Mouse (Mus musculus) limb, embryonic 14.5 days (tissue): ENCODE data around the gene Nsf. TPM values are rescaled to one million over a fixed set of nuclear protein-coding genes. Genes with fewer than 3 reads are reported as not detected.

ENCODE experiments used
- ATAC-seq: fragments of 200-750 bp; cut with Nextera tagmentation; 2 replicates; pipeline ENCODE4 v1.8.0; 2017; ENCODE audit warnings: low read depth, moderate number of reproducible peaks, moderate TSS enrichment; ENCODE audit not compliant: low FRiP score
- DNase-seq: peaks from one replicate; pipeline ENCODE4 v3.0.0-alpha.2; 2015; ENCODE audit warnings: low spot score
- H3K27ac ChIP-seq: fragments of 300-500 bp; sonication (generic); replicated peaks from 2 replicates; pipeline ENCODE4 v1.5.1; 2014; ENCODE audit warnings: low read depth, mild to moderate bottlenecking, low read length, moderate library complexity, mixed read lengths
- H3K27me3 ChIP-seq: fragments of 300-500 bp; sonication (generic); 2 replicates; pipeline ENCODE4 v1.6.1; 2014; ENCODE audit warnings: low read length, mixed read lengths; ENCODE audit not compliant: control insufficient read depth, insufficient read depth
- H3K36me3 ChIP-seq: fragments of 300-500 bp; sonication (generic); 2 replicates; pipeline ENCODE4 v1.6.1; 2014; ENCODE audit warnings: mild to moderate bottlenecking, low read length, moderate library complexity, mixed read lengths; ENCODE audit not compliant: control insufficient read depth, insufficient read depth
- H3K4me1 ChIP-seq: fragments of 300-500 bp; sonication (generic); 2 replicates; pipeline ENCODE4 v1.6.1; 2014; ENCODE audit warnings: antibody characterized with exemption, low read length, mixed read lengths; ENCODE audit not compliant: control insufficient read depth, insufficient read depth
- H3K4me2 ChIP-seq: fragments of 300-500 bp; sonication (generic); replicated peaks from 2 replicates; pipeline ENCODE4 v1.6.1; 2014; ENCODE audit warnings: low read depth, mild to moderate bottlenecking, low read length, moderate library complexity; ENCODE audit not compliant: severe bottlenecking
- H3K4me3 ChIP-seq: fragments of 300-500 bp; sonication (generic); replicated peaks from 2 replicates; pipeline ENCODE4 v1.5.1; 2014; ENCODE audit warnings: low read length
- H3K9ac ChIP-seq: fragments of 300-500 bp; sonication (generic); 2 replicates; pipeline ENCODE4 v1.6.1; 2014; ENCODE audit warnings: mild to moderate bottlenecking, low read depth, low read length, moderate library complexity; ENCODE audit not compliant: severe bottlenecking
- H3K9me3 ChIP-seq: fragments of 300-500 bp; sonication (generic); 2 replicates; pipeline ENCODE4 v1.6.1; 2016; ENCODE audit warnings: low read length; ENCODE audit not compliant: control insufficient read depth
- POLR2A ChIP-seq: fragments of 200-500 bp; IDR thresholded peaks from 2 replicates; pipeline ENCODE4 v1.8.0; 2012; ENCODE audit warnings: inconsistent platforms, mild to moderate bottlenecking, moderate library complexity, borderline replicate concordance; ENCODE audit not compliant: insufficient read depth, insufficient read length; ENCODE audit errors: extremely low read depth
- WGBS: fragments of 180-500 bp; shearing (Covaris S2); extraction: QIAGEN DNeasy Blood & Tissue Kit; methylation state at CpG from one replicate; pipeline ENCODE4 v1.1.7; 2014; 5-methylcytosine and 5-hydroxymethylcytosine counted together
- polyA plus RNA-seq, 2 experiments: library from polyadenylated mRNA; depleted of rRNA in 1 of 2; stranded (reverse) in 1 of 2; unstranded in 1 of 2; fragments of >200 nt; fragmentation: Nextera tagmentation in 1 of 2; extraction: Ambion mirVana in 1 of 2; gene quantifications; 2 replicates each; pipeline versions ENCODE4 v1.2.1 to v1.2.3; 2012 to 2014

The Nsf gene
- polyA plus RNA-seq, 2 experiments, result 33.5 to 43.6 TPM

DNA sequence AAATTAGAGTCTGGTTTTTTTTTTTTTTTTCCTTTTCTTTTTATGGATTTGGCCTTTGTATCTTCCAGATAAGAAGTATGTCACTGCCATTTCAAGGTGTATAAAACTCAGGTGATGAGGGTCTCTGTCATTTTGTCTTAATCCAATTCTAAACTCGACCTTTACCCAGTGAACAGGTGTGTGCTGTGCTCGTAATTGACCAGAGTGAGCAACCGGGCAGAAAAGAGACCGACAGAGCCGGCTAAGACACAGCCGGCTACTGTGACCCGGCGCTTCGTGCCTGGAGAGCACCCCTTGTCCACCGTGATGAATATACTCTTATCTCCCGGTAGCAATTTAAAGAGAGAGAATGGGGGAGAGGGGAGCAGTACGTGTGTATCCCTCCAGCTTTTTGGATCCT is 44.5 kb downstream of the Nsf start:
- DNase-seq, result no peak
- TF ChIP-seq POLR2A, result no peak
- Histone ChIP-seq H3K36me3 (peaks cover 42% of the 10 kb centered on the region), H3K4me2 (no peak overlapping the region), H3K9ac (no peak overlapping the region), H3K4me3 (no peak overlapping the region), H3K9me3 (no peaks in the 10 kb centered on the region), H3K4me1 (no peaks in the 10 kb centered on the region), H3K27me3 (no peaks in the 10 kb centered on the region), H3K27ac (no peak overlapping the region)
- WGBS, result 84% methylated on average over 12 of the region's 12 CpGs
- ATAC-seq, result no peak

DNA sequence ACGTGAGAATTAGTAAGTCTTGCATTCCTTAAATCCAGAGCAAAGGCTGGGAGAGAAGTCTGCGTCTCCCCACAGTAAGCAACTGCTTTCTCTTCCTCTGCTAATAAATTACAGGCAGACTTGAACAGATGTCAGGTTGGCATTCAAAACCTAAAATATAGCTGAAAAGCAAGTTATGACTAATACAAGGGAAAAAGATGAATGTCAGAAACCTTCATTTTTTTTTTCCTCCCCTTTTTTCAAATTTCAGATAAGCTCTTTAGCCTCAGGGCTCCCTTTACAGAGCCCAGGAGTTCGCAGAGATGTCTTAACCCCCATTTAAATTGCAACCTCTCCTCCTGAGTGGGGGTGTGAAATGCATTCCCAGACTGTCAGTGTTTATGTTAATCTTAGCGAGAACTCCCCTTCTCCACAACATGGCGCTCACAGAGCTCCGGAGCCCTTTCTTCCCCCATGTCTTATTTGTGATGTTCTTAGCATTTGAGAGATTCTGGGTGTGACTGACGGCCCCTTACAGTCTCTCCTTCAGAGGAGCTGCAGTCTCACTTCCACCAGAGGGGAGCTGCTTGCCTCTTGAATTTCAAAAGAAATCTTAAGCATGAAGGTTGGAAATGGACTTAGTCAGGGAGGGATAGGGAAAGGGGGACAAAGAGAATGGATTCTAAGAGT is 47.7 kb downstream of the Nsf start:
- Histone ChIP-seq H3K36me3 (peaks cover 28% of the 10 kb centered on the region), H3K4me1 (peaks cover 5% of the 10 kb centered on the region), H3K4me3 (no peak overlapping the region), H3K27ac (no peak overlapping the region), H3K9me3 (no peaks in the 10 kb centered on the region), H3K27me3 (no peaks in the 10 kb centered on the region), H3K4me2 (no peak overlapping the region), H3K9ac (no peak overlapping the region)
- DNase-seq (no peak), ATAC-seq (no peak)
- TF ChIP-seq POLR2A, result no peak
- WGBS, result 34% methylated on average over 7 of the region's 7 CpGs

DNA sequence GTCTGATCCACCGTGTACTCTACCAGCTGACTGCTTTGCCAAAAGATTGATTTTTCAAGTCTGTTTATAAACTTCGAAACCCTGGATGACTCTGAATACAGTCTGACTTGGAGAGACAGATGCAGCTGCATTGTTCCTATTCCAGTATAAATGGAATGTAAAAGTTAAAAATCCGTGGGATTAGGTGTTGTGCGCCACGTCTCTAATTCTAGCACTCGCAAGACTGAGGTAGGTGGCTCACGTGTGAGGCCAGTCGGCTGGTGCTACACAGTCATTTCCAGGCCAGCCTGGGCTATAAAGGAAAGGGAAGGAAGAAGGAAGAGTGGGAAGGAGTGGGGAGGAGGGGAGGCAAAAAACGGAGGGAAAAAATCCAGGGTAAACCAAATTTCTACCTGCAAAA is 48.4 kb downstream of the Nsf start:
- ATAC-seq (no peak), DNase-seq (no peak)
- no peak for TF ChIP-seq POLR2A
- no peak overlapping the region; the same call in 1 of the 2 replicates for H3K27ac ChIP-seq
- no peaks in the 10 kb centered on the region for H3K27me3 ChIP-seq
- H3K9ac ChIP-seq, result no peak overlapping the region
- H3K4me2 ChIP-seq, result no peak overlapping the region
- no peak overlapping the region for H3K4me3 ChIP-seq
- WGBS, result 63% methylated on average over 9 of the region's 9 CpGs
- H3K9me3 ChIP-seq, result no peaks in the 10 kb centered on the region
- peaks cover 25% of the 10 kb centered on the region for H3K36me3 ChIP-seq
- H3K4me1 ChIP-seq, result peaks cover 11% of the 10 kb centered on the region

DNA sequence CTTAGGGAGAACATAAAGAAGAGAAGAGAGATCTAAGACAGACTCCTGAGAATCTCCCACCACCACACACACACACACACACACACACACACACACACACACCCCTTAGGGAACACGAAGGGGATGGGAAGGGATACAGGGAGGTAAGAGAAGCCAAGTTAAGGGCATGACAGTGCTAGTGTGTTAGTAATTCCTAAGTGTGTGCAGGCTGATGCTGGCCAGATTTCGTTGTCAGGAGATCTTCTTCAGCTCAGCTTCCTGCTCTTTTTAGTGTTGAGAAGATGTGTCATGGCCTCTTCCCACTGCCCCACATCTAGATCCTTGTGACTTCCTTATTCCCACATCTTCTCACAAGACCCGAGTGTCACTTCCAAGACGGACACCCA is 52.3 kb downstream of the Nsf start:
- Histone ChIP-seq H3K9me3 (no peaks in the 10 kb centered on the region), H3K4me2 (no peak overlapping the region), H3K36me3 (peaks cover 5% of the 10 kb centered on the region; the same call in 1 of the 2 replicates), H3K27ac (no peak overlapping the region), H3K9ac (no peak overlapping the region), H3K4me1 (peaks cover 18% of the 10 kb centered on the region), H3K4me3 (no peak overlapping the region), H3K27me3 (no peaks in the 10 kb centered on the region)
- TF ChIP-seq POLR2A, result no peak
- no peak for ATAC-seq
- WGBS, result 79% methylated on average over 4 of the region's 4 CpGs
- DNase-seq, result no peak

DNA sequence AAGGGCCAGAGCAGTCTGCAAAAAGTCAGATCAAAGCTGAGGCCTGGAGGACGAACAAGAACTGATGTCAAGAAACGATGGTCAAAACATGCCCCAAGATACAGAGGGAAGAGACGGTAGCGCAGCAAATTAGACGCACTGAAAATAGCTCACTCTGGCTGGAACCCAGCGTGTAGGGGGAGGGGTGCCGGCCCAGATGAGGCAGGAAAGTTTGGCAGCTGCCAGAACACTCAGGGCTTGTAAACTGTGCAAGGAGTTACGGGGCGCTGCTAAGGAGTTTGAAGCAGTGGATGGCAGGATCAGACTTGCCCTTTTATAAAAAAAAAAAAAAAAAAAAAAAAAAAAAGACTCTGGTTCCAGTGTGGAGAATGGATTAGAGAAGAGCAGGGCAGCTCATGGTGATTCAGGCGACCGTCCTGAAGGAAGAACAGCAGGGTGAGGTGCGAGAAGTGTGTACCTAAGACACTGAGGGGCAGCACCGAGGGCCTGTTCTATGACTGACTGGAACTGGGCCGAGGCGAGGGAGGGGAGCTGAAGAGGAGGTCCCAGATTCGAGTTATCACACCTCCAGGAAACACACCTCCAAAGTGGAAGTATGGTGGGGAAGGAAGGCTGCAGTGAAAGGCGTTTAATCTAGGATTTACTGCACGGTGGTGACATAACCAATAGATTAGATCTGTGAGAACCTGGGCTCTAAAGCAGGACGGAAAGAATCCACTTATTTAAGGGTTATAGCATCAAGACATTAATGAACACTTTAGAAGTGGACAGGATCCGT is 52.9 kb downstream of the Nsf start:
- H3K27ac ChIP-seq, result peak overlapping the region; percentile 45
- H3K36me3 ChIP-seq, result peaks cover 5% of the 10 kb centered on the region; the same call in 1 of the 2 replicates
- DNase-seq (peak; percentile 73), ATAC-seq (peak; percentile 85; the same call in 1 of the 2 replicates)
- H3K4me3 ChIP-seq, result no peak overlapping the region
- H3K9ac ChIP-seq, result no peak overlapping the region
- TF ChIP-seq POLR2A, result no peak
- H3K27me3 ChIP-seq, result no peaks in the 10 kb centered on the region
- H3K4me1 ChIP-seq, result peaks cover 18% of the 10 kb centered on the region
- 28% methylated on average over 20 of the region's 20 CpGs for WGBS
- H3K4me2 ChIP-seq, result peak overlapping the region; percentile 20
- H3K9me3 ChIP-seq, result no peaks in the 10 kb centered on the region
